Mouse (Mus musculus): ENCODE results near the gene Kifc3.

- TF ChIP-seq CTCF (IDR thresholded peaks at IDR 0.05; ENCODE audit: low read depth) (no peak), EP300 (IDR thresholded peaks at IDR 0.05; ENCODE audit: low read depth) (no peak)
Observed at GRCm38 (mm10) chr8:95076151-95076550, 126.5 kb downstream of the Kifc3 start.

Data from heart, postnatal 0 days (tissue).